Mouse (Mus musculus): ENCODE measurements around the gene Wdr12.

DNA sequence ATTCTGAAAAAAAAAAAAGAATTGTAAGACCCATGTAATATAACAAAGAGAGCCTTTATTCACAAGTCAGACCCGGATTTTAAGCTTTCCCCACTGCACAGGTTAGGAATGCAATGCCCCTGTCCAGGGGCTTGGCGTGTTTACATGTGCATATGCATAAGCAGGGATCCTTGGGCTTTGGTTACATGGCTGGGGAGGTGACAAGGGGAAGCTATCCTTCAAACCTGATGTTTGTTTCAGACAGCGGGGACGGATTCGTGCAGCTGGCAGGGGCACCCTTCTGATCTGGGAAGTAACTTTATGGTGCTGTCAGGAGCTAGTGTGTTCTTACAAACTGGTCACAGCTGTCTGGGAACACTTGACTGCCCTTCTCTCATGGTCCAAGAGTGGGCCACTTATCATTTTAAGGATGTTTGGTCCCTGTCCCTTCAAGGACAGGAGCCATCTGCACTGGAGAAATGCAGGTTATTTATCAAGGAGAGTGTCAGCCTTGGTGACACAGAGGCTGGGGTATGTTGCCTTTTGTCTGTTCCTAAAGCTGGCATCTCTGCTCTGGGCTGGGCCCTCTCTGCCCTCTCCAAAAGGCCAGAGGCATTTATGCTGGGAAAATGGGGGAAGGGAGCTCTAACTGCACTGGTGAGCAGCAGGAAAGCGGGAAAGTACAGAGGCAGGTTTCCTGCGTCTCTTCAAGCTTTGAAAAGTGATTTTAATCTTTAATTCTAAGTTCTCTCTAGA is 19.4 kb upstream of the Wdr12 start:
- TF ChIP-seq GATA1 (IDR thresholded peaks at IDR 0.05; ENCODE audit: borderline replicate concordance, low read length) (no peak), FLI1 (IDR thresholded peaks at IDR 0.05; ENCODE audit: low read length) (no peak)
